Mouse (Mus musculus): ENCODE measurements around the gene Sco1.
"Not testable (repeated sequence)": the region's sequence is repeated elsewhere in the genome, so short reads cannot be mapped to it uniquely, and the experiment has no call there.

Sco1 gene

GRCm38 (mm10) chr11:67052321-67052952, at the start of gene Sco1, which contains the start of gene Adprm:
Sco1 (plus strand) TSS chr11:67052670.
Adprm (minus strand) TSS chr11:67052594.
- peak; percentile 93 for DNase-seq

- no peak for DNase-seq
These were observed 49.6 kb upstream of the Sco1 start for GRCm38 (mm10) chr11:67002911-67003310.

GRCm38 (mm10) chr11:67007961-67008360, 44.5 kb upstream of the Sco1 start:
- DNase-seq: no peak

- no peak for DNase-seq
These were observed 43.9 kb upstream of the Sco1 start for GRCm38 (mm10) chr11:67008528-67008927.

GRCm38 (mm10) chr11:67010430-67010829, 42.0 kb upstream of the Sco1 start:
- DNase-seq: no peak

GRCm38 (mm10) chr11:67011635-67012034, 40.8 kb upstream of the Sco1 start:
- DNase-seq: no peak

- no peak for DNase-seq
These were observed 34.5 kb upstream of the Sco1 start for GRCm38 (mm10) chr11:67017801-67018591.

- DNase-seq: peak; percentile 46
These were observed 32.6 kb upstream of the Sco1 start for GRCm38 (mm10) chr11:67019711-67020475.

GRCm38 (mm10) chr11:67020948-67021347, 31.5 kb upstream of the Sco1 start:
- peak; percentile 67 for DNase-seq

- no peak for DNase-seq
These were observed 29.9 kb upstream of the Sco1 start for GRCm38 (mm10) chr11:67022354-67023115.

GRCm38 (mm10) chr11:67023191-67023590, 29.3 kb upstream of the Sco1 start:
- not testable (repeated sequence) for DNase-seq

- no peak for DNase-seq
These were observed 28.6 kb upstream of the Sco1 start for GRCm38 (mm10) chr11:67023802-67024340.

- peak; percentile 96 for DNase-seq
These were observed 27.5 kb upstream of the Sco1 start, which contains the start of gene Tmem220 for GRCm38 (mm10) chr11:67024867-67025477. Tmem220 (plus strand) TSS chr11:67025154.

- no peak for DNase-seq
These were observed 21.4 kb upstream of the Sco1 start for GRCm38 (mm10) chr11:67030904-67031602.

GRCm38 (mm10) chr11:67031603-67031915, 20.9 kb upstream of the Sco1 start:
- no peak for DNase-seq

GRCm38 (mm10) chr11:67034775-67035485, 17.5 kb upstream of the Sco1 start:
- DNase-seq: peak; percentile 30

- DNase-seq: peak; percentile 18
These were observed 16.2 kb upstream of the Sco1 start for GRCm38 (mm10) chr11:67036229-67036628.

- no peak for DNase-seq
These were observed 15.6 kb upstream of the Sco1 start for GRCm38 (mm10) chr11:67036892-67037291.

- DNase-seq: no peak
These were observed 12.7 kb upstream of the Sco1 start for GRCm38 (mm10) chr11:67039799-67040198.

GRCm38 (mm10) chr11:67040483-67040882, 12.0 kb upstream of the Sco1 start:
- no peak for DNase-seq

- DNase-seq: no peak
These were observed 9.5 kb upstream of the Sco1 start for GRCm38 (mm10) chr11:67043007-67043406.

Data from kidney, postnatal 14 days (tissue).